Mouse (Mus musculus) C2C12 (cell line): ENCODE data around the gene Paxx. TPM values are rescaled to one million over a fixed set of nuclear protein-coding genes. Genes with fewer than 3 reads are reported as not detected.

Experiments
- H3K27me3 ChIP-seq: one replicate; pipeline ENCODE4 v1.6.1; 2011; ENCODE audit not compliant: control insufficient read depth, insufficient read depth, insufficient read length
- H3K36me3 ChIP-seq: one replicate; pipeline ENCODE4 v1.6.1; 2011; ENCODE audit not compliant: control insufficient read depth, insufficient read depth
- H3K4me3 ChIP-seq: one replicate; pipeline ENCODE4 v1.5.1; 2011; ENCODE audit warnings: mild to moderate bottlenecking, control low read depth; ENCODE audit not compliant: poor library complexity, insufficient read depth, severe bottlenecking
- H3K79me2 ChIP-seq: one replicate; pipeline ENCODE4 v1.6.1; 2011; ENCODE audit not compliant: control insufficient read depth, insufficient read depth
- H3K79me3 ChIP-seq: one replicate; pipeline ENCODE4 v1.6.1; 2011; ENCODE audit warnings: low read depth, control low read depth
- H3ac ChIP-seq: one replicate; pipeline ENCODE3; 2011; ENCODE audit warnings: low read depth; ENCODE audit not compliant: control insufficient read depth, insufficient read length
- CEBPB ChIP-seq: IDR thresholded peaks from one replicate; pipeline ENCODE4 v1.6.1; 2011; ENCODE audit warnings: low read depth, mild to moderate bottlenecking, control low read depth, moderate library complexity
- CTCF ChIP-seq: IDR thresholded peaks from one replicate; pipeline ENCODE4 v1.5.1; 2011; ENCODE audit not compliant: control insufficient read depth, insufficient read depth, insufficient read length
- FOSL1 ChIP-seq: IDR thresholded peaks from one replicate; pipeline ENCODE4 v1.8.0; 2011; ENCODE audit warnings: mild to moderate bottlenecking, low read length; ENCODE audit not compliant: poor library complexity, insufficient read depth, severe bottlenecking
- MAX ChIP-seq: IDR thresholded peaks from one replicate; pipeline ENCODE4 v1.6.1; 2011; ENCODE audit warnings: mild to moderate bottlenecking, control low read depth
- MYOD1 ChIP-seq: IDR thresholded peaks from one replicate; pipeline ENCODE4 v1.6.1; 2011; ENCODE audit warnings: low read depth; ENCODE audit not compliant: control insufficient read depth, insufficient read length
- MYOG ChIP-seq: IDR thresholded peaks from one replicate; pipeline ENCODE4 v1.6.1; 2011; ENCODE audit not compliant: control insufficient read depth, insufficient read length; ENCODE audit errors: extremely low read depth
- USF1 ChIP-seq: IDR thresholded peaks from one replicate; pipeline ENCODE4 v1.6.1; 2011; ENCODE audit warnings: low read depth, mild to moderate bottlenecking, control low read depth, moderate library complexity
- polyA plus RNA-seq: library from polyadenylated mRNA; unstranded; fragments of >200 nt; fragmentation: generic; extraction: Trizol; gene quantifications from one replicate; pipeline ENCODE4 v1.2.1, GENCODE M21; 2012; ENCODE audit warnings: missing spikeins

Paxx gene
- polyA plus RNA-seq, 1 experiment = 12.3 TPM

DNA sequence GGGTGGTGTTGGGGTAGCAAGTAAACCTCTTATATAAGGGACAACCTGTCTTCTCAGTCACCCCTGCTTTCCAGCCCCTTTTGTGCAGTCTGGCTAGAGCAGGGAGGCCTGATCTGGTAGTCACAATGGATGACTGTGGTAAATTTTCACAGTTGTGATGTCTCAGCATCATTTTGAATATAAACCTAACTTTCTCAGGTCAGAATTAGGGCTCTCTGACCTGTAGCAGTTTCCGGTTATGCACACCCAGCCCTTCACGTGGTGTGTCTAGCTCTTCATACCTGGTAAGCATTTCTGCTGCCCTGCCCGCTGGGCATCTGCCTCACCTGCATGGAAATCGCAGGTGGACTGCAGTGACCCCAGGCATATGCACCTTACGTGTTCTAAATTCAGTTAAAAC is 33.6 kb downstream of the Paxx start:
- Histone ChIP-seq H3K79me2 (no peaks in the 10 kb centered on the region), H3K36me3 (no peaks in the 10 kb centered on the region), H3K27me3 (peaks cover 11% of the 10 kb centered on the region), H3K79me3 (no peaks in the 10 kb centered on the region), H3K4me3 (no peak overlapping the region), H3ac (no peak overlapping the region)
- no peak for TF ChIP-seq MAX
- TF ChIP-seq MYOD1 = no peak
- no peak for TF ChIP-seq FOSL1
- TF ChIP-seq MYOG = no peak
- TF ChIP-seq CEBPB = no peak
- TF ChIP-seq CTCF = no peak
- no peak for TF ChIP-seq USF1

DNA sequence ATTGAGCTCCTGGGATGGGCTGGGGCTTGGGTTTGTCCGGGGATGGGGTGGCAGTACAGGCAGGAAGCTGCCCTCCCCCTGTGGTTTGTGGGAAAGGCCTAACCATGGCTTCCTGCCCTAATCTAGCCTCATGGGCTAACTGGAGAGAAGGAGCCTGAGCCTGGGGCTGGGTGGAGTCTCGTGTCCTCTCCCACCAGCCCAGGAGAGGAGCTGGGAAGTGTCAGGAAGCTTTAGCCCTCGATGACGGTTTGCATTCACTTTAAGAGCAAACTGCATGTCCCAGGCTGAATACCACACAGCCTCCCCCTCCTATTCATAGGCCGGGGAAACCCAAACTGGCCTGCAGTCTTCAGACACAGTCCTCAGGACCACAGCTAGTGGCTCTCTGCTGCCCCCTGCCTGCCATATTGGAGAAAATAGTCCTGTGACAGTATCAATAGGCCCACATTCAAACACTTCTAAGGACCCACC is 34.1 kb downstream of the Paxx start:
- Histone ChIP-seq H3K36me3 (no peaks in the 10 kb centered on the region), H3K4me3 (no peak overlapping the region), H3K27me3 (peaks cover 11% of the 10 kb centered on the region), H3K79me3 (no peaks in the 10 kb centered on the region), H3ac (no peak overlapping the region), H3K79me2 (no peaks in the 10 kb centered on the region)
- TF ChIP-seq CTCF (peak; percentile 74), MYOG (no peak)

DNA sequence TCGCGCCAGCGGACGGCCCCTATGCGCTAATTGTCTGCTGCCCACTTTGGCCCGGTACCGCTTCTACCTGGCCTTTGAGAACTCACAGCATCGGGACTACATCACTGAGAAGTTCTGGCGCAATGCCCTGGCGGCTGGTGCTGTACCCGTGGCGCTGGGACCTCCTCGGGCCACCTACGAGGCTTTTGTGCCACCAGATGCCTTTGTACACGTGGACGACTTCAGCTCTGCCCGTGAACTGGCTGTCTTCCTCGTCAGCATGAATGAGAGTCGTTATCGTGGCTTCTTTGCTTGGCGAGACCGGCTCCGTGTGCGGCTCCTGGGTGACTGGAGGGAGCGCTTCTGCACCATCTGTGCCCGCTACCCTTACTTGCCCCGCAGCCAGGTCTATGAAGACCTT is 35.4 kb downstream of the Paxx start:
- no peak overlapping the region for H3K4me3 ChIP-seq
- no peaks in the 10 kb centered on the region for H3K36me3 ChIP-seq
- peaks cover 10% of the 10 kb centered on the region for H3K27me3 ChIP-seq
- H3K79me2 ChIP-seq = no peaks in the 10 kb centered on the region
- TF ChIP-seq MYOD1 (no peak), CEBPB (no peak), CTCF (no peak), USF1 (no peak), FOSL1 (no peak), MYOG (no peak), MAX (no peak)
- H3K79me3 ChIP-seq = no peaks in the 10 kb centered on the region
- H3ac ChIP-seq = no peak overlapping the region

DNA sequence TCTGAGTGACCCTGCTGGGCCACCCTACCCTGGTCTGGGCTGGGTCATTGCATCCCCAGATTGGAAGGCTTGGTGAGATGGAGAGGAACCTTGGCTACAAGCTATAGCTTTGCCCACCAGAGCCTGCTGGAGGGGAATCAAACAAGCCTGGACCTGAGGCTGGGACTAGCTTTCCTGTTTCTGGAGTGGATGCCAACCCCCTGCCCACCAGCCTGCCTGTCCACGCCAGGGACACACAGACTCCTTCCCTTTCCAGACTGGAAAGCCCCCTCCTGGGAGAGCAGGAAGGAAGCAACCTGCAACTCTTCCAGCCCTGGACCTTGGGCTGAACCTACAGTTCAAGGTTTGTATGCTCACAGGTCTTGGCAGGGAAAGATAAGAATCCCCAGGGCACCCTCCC is 37.3 kb downstream of the Paxx start:
- Histone ChIP-seq H3K4me3 (no peak overlapping the region), H3ac (no peak overlapping the region), H3K36me3 (no peaks in the 10 kb centered on the region), H3K79me3 (no peaks in the 10 kb centered on the region), H3K27me3 (peaks cover 4% of the 10 kb centered on the region), H3K79me2 (no peaks in the 10 kb centered on the region)
- TF ChIP-seq CTCF (no peak), CEBPB (no peak), USF1 (no peak), FOSL1 (no peak), MYOD1 (no peak), MAX (no peak), MYOG (no peak)

DNA sequence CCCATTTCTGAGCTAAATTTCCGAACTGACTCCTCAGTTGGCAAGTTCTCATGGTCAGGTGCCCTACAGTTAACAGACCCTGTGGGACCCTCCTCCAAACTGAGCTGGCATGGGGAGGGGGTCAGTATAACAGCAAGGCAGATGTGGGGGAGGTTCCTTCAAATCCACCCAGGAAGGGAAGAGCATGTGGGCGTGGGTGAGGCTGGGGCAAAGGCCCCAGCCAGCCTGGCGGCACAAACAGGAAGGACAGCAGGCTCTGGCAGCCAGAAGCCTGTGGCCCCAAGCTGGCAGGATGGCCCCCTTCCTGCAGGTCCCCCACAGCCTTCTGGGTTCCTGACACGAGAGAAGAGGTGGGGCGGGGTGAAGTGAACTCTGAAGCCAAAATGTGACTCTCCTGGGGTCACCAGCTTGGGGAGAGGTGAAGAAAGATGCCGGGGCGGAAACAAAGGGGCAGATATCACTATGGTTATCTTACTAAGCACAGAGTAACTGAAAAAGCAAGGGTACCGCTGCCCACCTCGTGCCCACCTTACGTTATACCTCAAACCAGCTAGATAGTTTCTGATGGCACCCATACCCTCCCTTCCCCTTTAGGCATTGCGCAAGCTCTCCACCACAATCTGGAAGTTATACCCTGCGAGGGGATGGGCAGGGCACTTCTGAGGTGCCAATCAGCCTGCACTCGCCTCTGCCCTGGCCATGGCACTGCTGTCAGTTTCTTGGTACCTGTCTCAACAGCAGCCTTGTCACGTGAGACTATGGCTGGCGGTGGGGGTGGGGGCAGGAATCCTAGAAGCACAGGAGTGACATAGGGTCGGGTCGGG is 38.1 kb downstream of the Paxx start, which contains the start of gene Fut7:
Fut7 (plus strand) TSS at position 681 of the 824 bp plus-strand sequence.
- no peaks in the 10 kb centered on the region for H3K36me3 ChIP-seq
- H3K79me3 ChIP-seq = no peaks in the 10 kb centered on the region
- no peak within 1 kb of the TSS for H3K4me3 ChIP-seq
- H3K79me2 ChIP-seq = no peaks in the 10 kb centered on the region
- TF ChIP-seq MYOG (no peak), MYOD1 (no peak), FOSL1 (no peak), CEBPB (peak; percentile 85), USF1 (no peak)
- H3ac ChIP-seq = no peak within 1 kb of the TSS
- peaks cover 4% of the 10 kb centered on the region for H3K27me3 ChIP-seq

DNA sequence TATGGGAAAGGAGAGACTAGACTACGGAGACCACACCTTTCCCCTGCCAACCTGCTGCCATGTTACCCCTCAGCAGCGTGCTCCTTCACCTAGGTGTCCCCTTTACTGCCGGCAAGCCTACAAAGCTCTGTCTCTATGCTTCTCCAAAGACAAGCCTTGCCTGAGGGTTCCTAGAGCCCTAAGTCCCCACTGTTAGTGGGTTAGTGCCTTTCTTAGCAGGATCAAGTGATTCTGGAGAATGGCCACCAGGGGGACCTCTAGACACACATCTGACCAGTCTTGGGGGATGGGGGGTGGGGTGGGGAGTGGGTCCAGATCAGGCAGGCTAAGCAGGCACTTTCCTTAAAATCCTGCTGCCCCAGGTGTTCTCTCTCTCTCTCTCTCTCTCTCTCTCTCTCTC is 39.0 kb downstream of the Paxx start:
- H3K36me3 ChIP-seq = no peaks in the 10 kb centered on the region
- no peak overlapping the region for H3K4me3 ChIP-seq
- peaks cover 4% of the 10 kb centered on the region for H3K27me3 ChIP-seq
- peak overlapping the region; percentile 28 for H3ac ChIP-seq
- TF ChIP-seq MYOG (no peak), CEBPB (no peak), MAX (no peak), CTCF (no peak), MYOD1 (no peak), USF1 (no peak), FOSL1 (no peak)
- H3K79me2 ChIP-seq = no peaks in the 10 kb centered on the region
- no peaks in the 10 kb centered on the region for H3K79me3 ChIP-seq
